ENCODE assay signal across 8 mouse cellular contexts in genomic region chr3:102335146-102335545, GRCm38 (mm10).
A peak's percentile ranks its signal among the peaks of the same experiment; 100 is the strongest.
DNase-seq lines count a peak whose midpoint lies in the region; ATAC-seq and TF ChIP-seq lines count a peak whose summit lies in the region.

No protein-coding gene starts in this region.

- DNase-seq in intestine, embryonic 14.5 days (ENCODE audit: low spot score): peak; percentile 55
- peak; percentile 52 for DNase-seq in ES-CJ7 (ENCODE audit: low read depth, low spot score)
- peak; percentile 10 for DNase-seq in cerebellum, adult 8-10 months
- peak; percentile 26 to 47 for DNase-seq in gastrocnemius, postnatal 4 days (ENCODE audit: low spot score in 2 of 2)
- DNase-seq in layer of hippocampus, adult 2 months (ENCODE audit: low spot score in 2 of 2): peak; percentile 12 to 55

- ATAC-seq in intestine, embryonic 14.5 days (replicated peaks; ENCODE audit: low FRiP score, low TSS enrichment, low read depth): 0 out of 2 replicates have a peak, but pooled peaks have one; percentile 50
- ATAC-seq in intestine, embryonic 16.5 days: no peak
- ATAC-seq in neural tube, embryonic 12.5 days (ENCODE audit: low FRiP score, low read depth): peak; percentile 37; the same call in 1 of the 2 replicates
- no peak for ATAC-seq in erythroid progenitor cell, adult 5-6 weeks (replicated peaks; ENCODE audit: low FRiP score, poor library complexity, severe bottlenecking)

- H3K9me3 ChIP-seq in intestine, embryonic 14.5 days (ENCODE audit: control insufficient read depth, low read length): no peaks in the 10 kb centered on the region
- H3K9me3 ChIP-seq in intestine, embryonic 16.5 days (ENCODE audit: control insufficient read depth, low read length): no peaks in the 10 kb centered on the region
- H3K9me3 ChIP-seq in neural tube, embryonic 12.5 days: no peaks in the 10 kb centered on the region

- H3K9ac ChIP-seq in intestine, embryonic 14.5 days (ENCODE audit: low read length): no peak overlapping the region
- H3K9ac ChIP-seq in intestine, embryonic 16.5 days (ENCODE audit: low read depth, low read length): no peak overlapping the region
- no peak overlapping the region for H3K9ac ChIP-seq in neural tube, embryonic 12.5 days

- no peaks in the 10 kb centered on the region for H3K27me3 ChIP-seq in intestine, embryonic 14.5 days (replicated peaks; ENCODE audit: control insufficient read depth, insufficient read depth, low read length)
- no peaks in the 10 kb centered on the region for H3K27me3 ChIP-seq in intestine, embryonic 16.5 days (replicated peaks; ENCODE audit: control insufficient read depth, insufficient read depth, low read length)
- peaks cover 14% of the 10 kb centered on the region for H3K27me3 ChIP-seq in neural tube, embryonic 12.5 days (replicated peaks)

- no peaks in the 10 kb centered on the region for H3K36me3 ChIP-seq in intestine, embryonic 14.5 days (ENCODE audit: control insufficient read depth, insufficient read depth, low read length)
- H3K36me3 ChIP-seq in intestine, embryonic 16.5 days (ENCODE audit: control insufficient read depth, insufficient read depth, low read length): no peaks in the 10 kb centered on the region
- H3K36me3 ChIP-seq in neural tube, embryonic 12.5 days: no peaks in the 10 kb centered on the region

- no peak overlapping the region for H3K4me2 ChIP-seq in intestine, embryonic 14.5 days (ENCODE audit: low read length)
- no peak overlapping the region for H3K4me2 ChIP-seq in intestine, embryonic 16.5 days (ENCODE audit: low read depth, low read length)
- H3K4me2 ChIP-seq in neural tube, embryonic 12.5 days (replicated peaks): no peak overlapping the region

- H3K27ac ChIP-seq in intestine, embryonic 14.5 days (ENCODE audit: low read depth): no peak overlapping the region
- H3K27ac ChIP-seq in intestine, embryonic 16.5 days (ENCODE audit: low read length): no peak overlapping the region
- no peak overlapping the region for H3K27ac ChIP-seq in layer of hippocampus, adult 2 months
- H3K27ac ChIP-seq in neural tube, embryonic 12.5 days: no peak overlapping the region

- WGBS in intestine, embryonic 14.5 days: 78% methylated on average over 3 of the region's 3 CpGs
- WGBS in intestine, embryonic 16.5 days: 72% methylated on average over 3 of the region's 3 CpGs
- WGBS in neural tube, embryonic 12.5 days: 78% methylated on average over 3 of the region's 3 CpGs

- H3K4me3 ChIP-seq in intestine, embryonic 14.5 days (ENCODE audit: low read depth, low read length): no peak overlapping the region
- no peak overlapping the region for H3K4me3 ChIP-seq in intestine, embryonic 16.5 days (ENCODE audit: low read length)
- no peak overlapping the region for H3K4me3 ChIP-seq in layer of hippocampus, adult 2 months
- no peak overlapping the region for H3K4me3 ChIP-seq in neural tube, embryonic 12.5 days

- peak; percentile 91 for TF ChIP-seq CTCF in layer of hippocampus, adult 2 months (conservative IDR thresholded peaks at IDR 0.05)

- H3K4me1 ChIP-seq in intestine, embryonic 14.5 days (replicated peaks; ENCODE audit: control insufficient read depth, insufficient read depth, low read length): no peaks in the 10 kb centered on the region
- no peaks in the 10 kb centered on the region for H3K4me1 ChIP-seq in intestine, embryonic 16.5 days (ENCODE audit: control insufficient read depth, insufficient read depth, low read length)
- H3K4me1 ChIP-seq in neural tube, embryonic 12.5 days: no peaks in the 10 kb centered on the region

Comparison
In these comparisons a context has a peak if more than half of its experiments do, and no peak if none do; other contexts are left out.
1. ATAC-seq: peak in intestine, embryonic 14.5 days (single experiment) and neural tube, embryonic 12.5 days (single experiment); none in intestine, embryonic 16.5 days (single experiment) and erythroid progenitor cell, adult 5-6 weeks (single experiment).
2. Peak in every context shown above with its lines, with median percentiles within 50 percentile points of each other: DNase-seq.